Mouse (Mus musculus) kidney, postnatal 36 days (tissue): Measurements from ENCODE around the gene Gtf2ird1.
A peak's percentile ranks its signal among the peaks of the same experiment; 100 is the strongest.
"Not testable (repeated sequence)": the region's sequence is repeated elsewhere in the genome, so short reads cannot be mapped to it uniquely, and the experiment has no call there.

Experiments
- DNase-seq, 2 experiments: peaks; one replicate each; pipeline ENCODE4 v3.0.0; 2021 to 2022; ENCODE audit warnings: mixed read lengths in 2 of 2

Gene Gtf2ird1

GRCm38 (mm10) chr5:134401841-134402240 lies 54.7 kb downstream of the Gtf2ird1 start:
- no peak for DNase-seq

GRCm38 (mm10) chr5:134397434-134398163 lies 58.9 kb downstream of the Gtf2ird1 start:
- no peak for DNase-seq

- DNase-seq = no peak
These were observed 60.0 kb downstream of the Gtf2ird1 start for GRCm38 (mm10) chr5:134396519-134396918.

GRCm38 (mm10) chr5:134394624-134395023 lies 61.9 kb downstream of the Gtf2ird1 start:
- peak; percentile 45 to 71 for DNase-seq

GRCm38 (mm10) chr5:134393624-134394023 lies 62.9 kb downstream of the Gtf2ird1 start:
- DNase-seq = peak; percentile 44 to 54

- peak; percentile 76 to 90 for DNase-seq
These were observed 71.4 kb downstream of the Gtf2ird1 start for GRCm38 (mm10) chr5:134385106-134385505.

- DNase-seq = no peak
These were observed 81.3 kb downstream of the Gtf2ird1 start for GRCm38 (mm10) chr5:134375256-134375655.

GRCm38 (mm10) chr5:134374546-134374945 lies 82.0 kb downstream of the Gtf2ird1 start:
- DNase-seq = peak; percentile 56 to 76

GRCm38 (mm10) chr5:134373912-134374488 lies 82.5 kb downstream of the Gtf2ird1 start:
- DNase-seq = peak; percentile 72 to 77

GRCm38 (mm10) chr5:134372926-134373658 lies 83.4 kb downstream of the Gtf2ird1 start:
- no peak for DNase-seq

GRCm38 (mm10) chr5:134371511-134372289 lies 84.8 kb downstream of the Gtf2ird1 start:
- DNase-seq = no peak

- DNase-seq = no peak
These were observed 85.7 kb downstream of the Gtf2ird1 start for GRCm38 (mm10) chr5:134370831-134371230.

GRCm38 (mm10) chr5:134359101-134359500 lies 97.4 kb downstream of the Gtf2ird1 start:
- DNase-seq = no peak

- DNase-seq = not testable (repeated sequence)
These were observed 101.1 kb downstream of the Gtf2ird1 start for GRCm38 (mm10) chr5:134355372-134355771.

- no peak for DNase-seq
These were observed 103.4 kb downstream of the Gtf2ird1 start for GRCm38 (mm10) chr5:134353117-134353516.

- DNase-seq = no peak
These were observed 104.0 kb downstream of the Gtf2ird1 start for GRCm38 (mm10) chr5:134352527-134353001.

GRCm38 (mm10) chr5:134350660-134351059 lies 105.9 kb downstream of the Gtf2ird1 start:
- peak; percentile 75 for DNase-seq

- peak in 1 of 2 experiments; percentile 42 for DNase-seq
These were observed 109.5 kb downstream of the Gtf2ird1 start for GRCm38 (mm10) chr5:134347066-134347465.

- peak in 1 of 2 experiments; percentile 67 for DNase-seq
These were observed 111.1 kb downstream of the Gtf2ird1 start for GRCm38 (mm10) chr5:134345449-134345848.

GRCm38 (mm10) chr5:134344076-134344475 lies 112.4 kb downstream of the Gtf2ird1 start:
- no peak for DNase-seq

GRCm38 (mm10) chr5:134343530-134343929 lies 113.0 kb downstream of the Gtf2ird1 start:
- DNase-seq = not testable (repeated sequence)

GRCm38 (mm10) chr5:134342503-134343205 lies 113.9 kb downstream of the Gtf2ird1 start:
- DNase-seq = peak in 1 of 2 experiments; percentile 50
